Mouse (Mus musculus) adrenal gland, adult 18-20 months (tissue): ENCODE data around the gene 4931406C07Rik. TPM values are rescaled to one million over a fixed set of nuclear protein-coding genes. Genes with fewer than 3 reads are reported as not detected.

Experiments
- DNase-seq, 2 experiments: peaks; one replicate each; pipeline ENCODE4 v3.0.0; 2021 to 2022; ENCODE audit warnings: low spot score in 2 of 2
- total RNA-seq, 2 experiments: library from RNA; stranded (reverse); gene quantifications; 1 replicate in 1 of 2; 2 replicates in 1 of 2; pipeline ENCODE4 v1.2.3; 2021

Gene 4931406C07Rik
- total RNA-seq, 2 experiments from 2014 or later: 123 to 169 TPM

GRCm38 (mm10) chr9:15289251-15289650 lies 17.0 kb downstream of the 4931406C07Rik start:
- DNase-seq: no peak

- no peak for DNase-seq
These were observed 17.8 kb downstream of the 4931406C07Rik start for GRCm38 (mm10) chr9:15288402-15288801.

- DNase-seq: no peak
These were observed 18.4 kb downstream of the 4931406C07Rik start for GRCm38 (mm10) chr9:15287846-15288245.

- no peak for DNase-seq
These were observed 20.8 kb downstream of the 4931406C07Rik start for GRCm38 (mm10) chr9:15285443-15285842.

- no peak for DNase-seq
These were observed 25.8 kb downstream of the 4931406C07Rik start for GRCm38 (mm10) chr9:15280491-15280879.

- peak; percentile 87 to 89 for DNase-seq
These were observed 26.4 kb downstream of the 4931406C07Rik start, which contains the start of gene Med17 for GRCm38 (mm10) chr9:15279649-15280490. TSS of gene Med17 (minus strand) at chr9:15279931.

- DNase-seq: no peak
These were observed 27.1 kb downstream of the 4931406C07Rik start for GRCm38 (mm10) chr9:15279139-15279648.

GRCm38 (mm10) chr9:15278343-15278742 lies 27.9 kb downstream of the 4931406C07Rik start:
- no peak for DNase-seq

GRCm38 (mm10) chr9:15276855-15277254 lies 29.4 kb downstream of the 4931406C07Rik start:
- DNase-seq: no peak

GRCm38 (mm10) chr9:15273981-15274380 lies 32.3 kb downstream of the 4931406C07Rik start:
- no peak for DNase-seq

GRCm38 (mm10) chr9:15263487-15263886 lies 42.8 kb downstream of the 4931406C07Rik start:
- no peak for DNase-seq

- no peak for DNase-seq
These were observed 44.3 kb downstream of the 4931406C07Rik start for GRCm38 (mm10) chr9:15261980-15262379.

GRCm38 (mm10) chr9:15256214-15256613 lies 50.0 kb downstream of the 4931406C07Rik start:
- DNase-seq: no peak

GRCm38 (mm10) chr9:15254501-15254900 lies 51.7 kb downstream of the 4931406C07Rik start:
- no peak for DNase-seq

GRCm38 (mm10) chr9:15252196-15252595 lies 54.1 kb downstream of the 4931406C07Rik start:
- DNase-seq: no peak

- no peak for DNase-seq
These were observed 55.9 kb downstream of the 4931406C07Rik start for GRCm38 (mm10) chr9:15250376-15250775.

- DNase-seq: no peak
These were observed 60.8 kb downstream of the 4931406C07Rik start for GRCm38 (mm10) chr9:15245319-15246075.

- no peak for DNase-seq
These were observed 64.1 kb downstream of the 4931406C07Rik start for GRCm38 (mm10) chr9:15242130-15242529.

- DNase-seq: peak; percentile 50 to 54
These were observed 64.7 kb downstream of the 4931406C07Rik start for GRCm38 (mm10) chr9:15241596-15241939.

GRCm38 (mm10) chr9:15240863-15241595 lies 65.2 kb downstream of the 4931406C07Rik start:
- no peak for DNase-seq

GRCm38 (mm10) chr9:15240006-15240405 lies 66.2 kb downstream of the 4931406C07Rik start:
- no peak for DNase-seq
